Mouse (Mus musculus): ENCODE data around the gene Mknk1.

DNA sequence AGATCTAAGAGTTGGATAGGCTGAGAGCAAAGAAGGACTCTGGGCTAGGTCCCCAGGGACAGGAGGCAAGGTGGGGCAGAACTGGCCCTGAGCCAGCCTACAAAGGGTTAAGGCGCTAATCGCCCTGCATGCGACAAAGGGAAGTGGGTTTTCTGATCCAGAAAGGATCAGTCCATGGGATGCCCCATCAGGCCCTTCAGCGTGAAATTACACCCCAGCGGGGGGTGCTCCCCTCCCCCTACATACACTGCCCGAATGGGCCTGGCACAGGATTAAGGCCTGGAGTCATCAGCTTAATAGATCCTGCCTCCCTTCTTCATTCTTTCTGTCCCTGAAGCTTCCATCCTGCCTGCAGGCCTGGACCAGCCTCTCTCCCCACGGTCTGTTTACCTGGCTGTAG is 66.7 kb downstream of the Mknk1 start:
- no peak for TF ChIP-seq E2F4 (IDR thresholded peaks at IDR 0.05; ENCODE audit: borderline replicate concordance, low read depth, low read length)
- no peak for TF ChIP-seq CTCF (IDR thresholded peaks at IDR 0.05 in 2 of 3, conservative IDR thresholded peaks at IDR 0.05 in 1 of 3; ENCODE audit: control insufficient read depth in 1 of 3, insufficient read depth in 1 of 3, low read depth in 2 of 3, low read length in 3 of 3, poor library complexity in 1 of 3, severe bottlenecking in 1 of 3)
- TF ChIP-seq POLR2A (IDR thresholded peaks at IDR 0.05; ENCODE audit: control insufficient read depth in 1 of 2, insufficient read depth in 1 of 2, low read depth in 1 of 2, low read length in 2 of 2, poor library complexity in 1 of 2) = no peak
- no peak for TF ChIP-seq ELF1 (IDR thresholded peaks at IDR 0.05; ENCODE audit: low read depth, low read length)
- TF ChIP-seq TCF12 (IDR thresholded peaks at IDR 0.05; ENCODE audit: low read depth, low read length) = no peak

Measured in MEL (cell line).